Mouse (Mus musculus) MEL-GATA-1-ER (cell line): ENCODE measurements around the gene Os9.
"Not testable (repeated sequence)": the region's sequence is repeated elsewhere in the genome, so short reads cannot be mapped to it uniquely, and the experiment has no call there.

Source experiments
- DNase-seq: peaks from one replicate; pipeline ENCODE4 v3.0.0-alpha.2; 2012; ENCODE audit warnings: low read depth; ENCODE audit errors: extremely low read depth

Os9 gene

GRCm38 (mm10) chr10:127145303-127145702, 24.4 kb upstream of the Os9 start:
- DNase-seq, result no peak

DNA sequence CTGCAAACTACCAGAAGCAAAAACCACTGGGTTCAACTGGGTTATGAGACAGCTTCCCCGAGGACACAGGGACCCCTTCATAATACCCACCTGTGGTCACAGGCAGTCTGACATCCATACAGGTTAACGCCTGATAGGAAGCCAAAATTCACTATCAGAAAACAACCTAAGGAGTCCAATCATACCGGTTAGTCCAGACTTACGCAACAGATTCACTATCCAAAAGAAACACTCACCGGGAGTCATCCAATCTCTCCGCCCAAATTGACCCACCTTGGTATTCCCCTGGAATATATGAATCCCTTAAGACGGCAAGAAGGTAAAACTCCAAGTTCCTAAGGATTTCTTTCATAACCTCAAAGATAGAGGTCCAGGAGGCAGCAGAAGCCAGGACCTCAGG, 23.6 kb upstream of the Os9 start:
- no peak for DNase-seq

- no peak for DNase-seq
These were observed 22.3 kb upstream of the Os9 start for GRCm38 (mm10) chr10:127143228-127143627.

DNA sequence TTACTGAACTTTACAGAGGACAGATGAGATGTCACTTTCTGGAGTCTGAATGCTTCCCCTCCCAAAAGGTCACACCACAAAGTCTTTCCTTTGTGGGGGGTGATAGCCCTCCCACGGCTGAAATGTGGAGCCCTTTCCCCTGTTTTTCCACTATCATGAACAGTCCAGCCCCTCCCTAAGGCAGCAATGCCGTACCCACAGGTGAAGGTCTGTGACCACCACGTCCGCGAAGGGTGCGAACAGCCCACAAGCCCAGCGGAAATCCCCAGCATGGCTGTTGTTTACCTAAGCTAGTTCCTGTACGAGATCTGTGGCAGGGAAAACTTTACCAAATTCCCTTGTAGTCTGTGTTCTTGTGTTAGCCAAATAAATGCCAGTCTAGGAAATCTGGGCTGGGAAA, 20.6 kb upstream of the Os9 start:
- DNase-seq, result no peak

DNA sequence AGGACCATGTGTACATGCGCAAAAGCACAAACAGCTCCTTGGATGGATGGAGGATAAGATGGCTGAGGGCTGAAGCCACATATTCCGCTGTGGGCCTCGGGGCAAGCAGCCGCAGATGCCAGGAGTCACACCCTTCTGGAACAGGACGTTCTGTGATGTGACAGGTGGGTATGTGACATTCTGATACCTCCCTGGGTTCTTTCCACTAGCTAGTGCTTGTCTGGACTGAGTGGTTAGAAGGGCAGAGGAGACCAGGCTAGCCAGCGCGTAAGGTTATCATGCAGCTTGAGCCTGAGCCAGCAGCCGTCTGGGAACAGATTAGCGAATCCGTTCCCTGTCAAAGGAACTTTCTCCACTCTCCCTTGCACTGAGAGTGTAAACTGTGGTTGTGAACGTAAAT, 20.0 kb upstream of the Os9 start:
- no peak for DNase-seq

GRCm38 (mm10) chr10:127138328-127139141, 17.6 kb upstream of the Os9 start:
- DNase-seq, result no peak

DNA sequence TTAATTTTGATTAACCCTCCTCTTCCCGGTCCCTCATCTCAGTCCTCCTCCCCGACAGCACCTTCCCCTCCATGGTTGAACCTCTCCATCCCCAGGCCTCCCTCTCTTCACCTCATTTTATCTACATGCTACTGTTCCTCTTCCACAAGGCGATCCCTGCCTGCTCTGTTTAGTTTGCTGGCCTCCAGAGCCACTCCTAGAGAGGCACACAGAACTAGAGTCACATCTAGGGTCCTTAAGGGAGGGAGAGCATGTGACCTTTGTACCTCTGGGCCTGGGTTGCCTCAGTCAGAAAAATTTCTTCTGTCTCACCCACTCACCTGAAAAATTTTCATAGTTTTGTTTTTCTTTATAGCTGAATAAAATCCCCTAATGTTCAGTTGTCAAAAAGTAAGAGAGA, 17.0 kb upstream of the Os9 start:
- DNase-seq, result no peak

GRCm38 (mm10) chr10:127136510-127136909, 15.6 kb upstream of the Os9 start:
- DNase-seq, result peak; percentile 63

GRCm38 (mm10) chr10:127135118-127135836, 14.3 kb upstream of the Os9 start:
- DNase-seq, result peak; percentile 63

DNA sequence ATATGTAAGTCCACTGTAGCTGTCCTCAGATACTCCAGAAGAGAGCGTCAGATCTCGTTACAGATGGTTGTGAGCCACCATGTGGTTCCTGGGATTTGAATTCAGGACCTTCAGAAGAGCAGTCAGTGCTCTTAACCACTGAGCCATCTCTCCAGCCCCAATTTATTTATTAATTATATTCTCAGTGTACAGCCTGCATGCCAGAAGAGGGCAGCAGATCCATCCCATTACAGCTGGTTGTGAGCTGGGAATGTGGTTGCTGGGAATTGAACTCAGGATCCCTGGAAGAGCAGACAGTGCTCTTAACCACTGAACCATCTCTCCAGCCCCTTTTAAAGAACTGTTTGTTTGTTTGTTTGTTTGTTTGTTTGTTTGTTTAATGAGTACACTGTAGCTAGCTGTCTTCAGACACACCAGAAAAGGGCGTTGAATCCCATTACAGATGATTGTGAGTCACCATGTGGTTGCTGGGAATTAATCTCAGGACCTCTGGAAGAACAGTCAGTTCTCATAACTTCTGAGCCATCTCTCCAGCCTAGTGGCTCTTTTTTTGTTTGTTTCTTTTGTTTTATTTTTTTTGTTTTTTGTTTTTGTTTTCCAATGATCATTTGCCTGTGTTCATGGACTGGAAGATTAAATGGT, 13.6 kb upstream of the Os9 start:
- DNase-seq, result not testable (repeated sequence)

- no peak for DNase-seq
These were observed 11.5 kb upstream of the Os9 start for GRCm38 (mm10) chr10:127132469-127132868.

DNA sequence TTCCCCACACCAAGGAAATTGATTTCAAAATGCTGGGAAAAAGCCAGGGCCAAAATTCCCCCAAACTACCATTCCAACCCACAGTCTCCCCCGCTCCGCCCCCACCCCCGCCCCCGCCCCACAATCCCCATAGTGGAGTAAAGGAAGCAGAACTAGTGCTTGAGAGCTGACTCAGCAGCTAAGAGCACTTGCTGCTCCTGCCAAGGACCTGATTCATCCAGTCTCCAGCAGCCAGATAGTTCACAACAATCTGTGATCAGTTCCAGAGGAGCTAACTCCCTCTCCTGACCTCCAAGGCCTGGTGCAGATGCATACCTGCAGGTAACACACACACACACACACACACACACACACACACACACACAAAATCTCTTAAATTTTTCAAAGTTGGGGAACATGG, 8.5 kb upstream of the Os9 start:
- no peak for DNase-seq

DNA sequence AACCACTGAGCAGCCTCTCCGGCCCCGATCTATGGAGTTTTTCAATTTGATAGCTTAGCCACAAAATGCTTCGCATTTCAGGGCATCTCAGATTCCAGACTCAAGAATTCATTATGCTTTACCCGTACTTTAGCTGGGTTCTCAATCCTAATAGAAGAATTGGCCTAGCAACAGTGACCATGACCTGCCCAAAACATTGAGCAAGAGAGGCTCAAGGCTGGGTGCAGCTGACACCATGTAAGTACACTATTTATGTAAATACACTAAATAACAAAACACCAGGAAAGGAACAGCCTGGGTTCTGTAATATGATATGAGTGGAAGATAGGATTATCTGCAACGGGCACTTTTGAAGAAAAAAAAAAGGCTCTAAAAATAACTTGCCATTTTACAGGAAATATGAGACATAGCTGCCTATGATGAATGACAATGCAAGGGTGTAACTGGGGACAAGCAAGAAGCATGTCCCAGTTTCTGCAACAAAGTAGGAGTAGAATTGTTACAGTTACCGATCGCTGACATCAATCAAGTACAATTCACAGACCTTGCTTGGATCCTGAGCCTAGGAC, 6.9 kb upstream of the Os9 start:
- no peak for DNase-seq

DNA sequence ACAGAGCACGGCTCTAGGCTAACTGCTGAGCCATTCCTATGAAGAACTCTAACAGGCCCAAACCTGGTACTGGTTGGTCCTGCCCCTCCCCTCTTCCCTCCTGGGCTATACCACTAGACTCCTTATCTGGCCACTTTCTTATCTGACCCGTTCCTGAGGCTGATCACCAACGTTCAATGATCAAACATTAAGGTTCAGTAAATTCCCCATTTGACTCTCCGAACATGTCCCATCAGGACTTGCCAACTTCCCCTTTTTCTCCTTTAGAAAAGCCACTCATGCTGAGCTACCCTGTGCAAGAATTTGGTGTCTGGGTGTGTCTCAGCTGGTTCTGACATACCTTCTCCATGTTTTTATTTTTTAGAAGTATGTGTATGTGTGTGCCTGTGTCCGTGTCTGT, 5.6 kb upstream of the Os9 start:
- DNase-seq, result peak; percentile 87

DNA sequence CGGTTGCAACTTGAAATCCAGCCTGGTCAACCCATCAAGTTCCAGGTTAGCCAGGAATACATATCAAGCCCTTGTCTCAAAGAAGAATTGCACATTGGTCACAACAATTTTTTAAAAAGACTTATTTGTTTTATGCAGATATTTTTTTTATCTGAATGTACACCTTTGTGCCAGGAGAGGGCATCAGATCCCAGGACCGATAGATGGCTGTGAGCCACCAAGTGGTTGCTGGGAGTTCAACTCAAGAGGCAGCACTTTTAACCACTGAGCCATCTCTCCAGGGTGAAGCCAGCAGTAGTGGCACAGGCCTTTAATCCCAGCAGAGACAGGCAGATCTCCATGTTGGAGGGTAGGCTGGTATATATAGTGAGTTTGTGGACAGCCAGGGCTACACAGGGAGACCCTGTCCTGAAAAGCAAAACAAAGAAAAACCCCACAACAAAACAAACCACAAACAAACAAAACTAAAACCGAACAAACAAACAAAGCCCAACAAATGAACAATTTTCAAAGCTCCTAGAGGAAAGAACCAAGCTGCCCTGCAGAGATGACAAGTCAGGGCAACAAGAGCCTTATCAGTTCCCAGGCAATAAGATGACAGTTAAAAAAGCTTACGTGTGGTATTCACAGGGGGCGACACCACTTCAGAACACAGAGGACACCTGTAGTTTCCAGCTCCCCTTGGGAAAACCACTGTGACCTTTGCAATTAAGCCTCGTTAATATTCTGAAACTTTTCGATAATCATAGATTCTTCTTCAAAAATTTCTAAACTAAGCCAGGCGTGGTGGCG, 4.5 kb upstream of the Os9 start:
- DNase-seq, result no peak

GRCm38 (mm10) chr10:127123436-127123805, 2.5 kb upstream of the Os9 start:
- peak; percentile 88 for DNase-seq

GRCm38 (mm10) chr10:127122784-127123435, 2.0 kb upstream of the Os9 start:
- peak; percentile 79 for DNase-seq

GRCm38 (mm10) chr10:127122018-127122417, 1.1 kb upstream of the Os9 start:
- DNase-seq, result no peak

DNA sequence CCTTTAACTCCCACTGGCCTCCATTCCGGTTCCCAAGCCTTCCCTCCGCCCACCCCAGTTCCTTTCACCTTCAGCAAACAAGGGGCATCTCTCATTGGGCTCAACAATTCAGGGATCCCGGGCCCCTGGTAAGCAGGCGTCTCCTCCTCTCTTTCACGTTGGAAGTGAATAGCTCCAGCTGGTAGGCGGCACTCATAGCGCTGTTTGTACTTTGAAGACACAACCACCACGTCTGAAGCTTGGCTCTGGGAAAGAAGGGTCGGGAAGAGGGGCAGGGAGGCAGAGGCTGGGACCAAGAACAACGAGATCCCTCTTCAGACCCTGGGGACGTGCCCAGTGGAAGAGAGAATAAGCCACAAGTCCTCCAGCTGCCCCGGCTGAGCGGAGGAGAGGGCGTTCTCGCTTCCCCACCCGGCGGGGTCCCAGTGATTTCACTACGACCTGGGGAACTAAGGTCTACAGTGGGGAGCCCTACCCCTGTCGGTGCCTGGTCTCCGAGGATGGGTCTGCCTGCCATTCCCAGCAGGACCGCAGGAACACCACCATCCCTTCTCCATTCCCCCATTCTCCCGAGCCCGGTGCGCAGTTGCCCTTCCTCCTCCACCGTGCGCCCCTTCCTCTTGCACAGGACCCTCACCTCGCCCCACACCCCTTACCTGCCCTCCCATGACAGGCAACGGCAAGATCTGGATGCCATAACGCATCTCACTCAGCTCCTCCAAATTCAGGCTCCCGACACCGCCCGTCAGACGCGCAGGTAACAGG, 448 bp downstream of the Os9 start:
- no peak for DNase-seq

DNA sequence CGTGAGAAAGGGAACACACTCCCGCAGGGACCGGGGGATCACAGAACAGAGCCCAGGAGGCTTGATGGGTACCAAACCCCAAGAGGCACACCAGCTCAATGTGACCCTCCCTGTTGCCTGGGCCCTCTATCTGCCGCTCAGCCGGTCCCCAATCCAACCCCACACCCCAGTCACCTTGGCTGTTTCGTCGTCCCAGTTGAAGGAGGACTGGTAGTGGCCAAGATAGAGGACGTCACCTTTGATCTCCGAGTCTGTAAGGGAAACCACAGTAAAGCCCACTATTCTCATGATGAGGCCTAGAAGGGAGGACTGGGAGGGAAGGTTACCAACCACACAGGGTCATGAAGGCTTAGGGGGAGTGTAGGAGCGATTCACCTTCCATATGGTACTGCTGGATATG, 1.7 kb downstream of the Os9 start:
- no peak for DNase-seq
